Mouse (Mus musculus) thymus, adult 2 months (tissue): ENCODE data around the gene Arhgef1. TPM values are rescaled to one million over a fixed set of nuclear protein-coding genes. Genes with fewer than 3 reads are reported as not detected.

ENCODE experiments used
- DNase-seq: peaks from one replicate; pipeline ENCODE4 v3.0.0; 2021
- H3K27ac ChIP-seq: fragments of 200-500 bp; 2 replicates; pipeline ENCODE4 v1.5.1; 2012; ENCODE audit warnings: low read length, control low read depth; ENCODE audit not compliant: control insufficient read depth, insufficient read depth
- H3K27me3 ChIP-seq: fragments of 200-500 bp; 2 replicates; pipeline ENCODE4 v1.6.1; 2012; ENCODE audit warnings: mild to moderate bottlenecking, low read length, moderate library complexity, mixed read lengths; ENCODE audit not compliant: control insufficient read depth, insufficient read depth
- H3K36me3 ChIP-seq: fragments of 200-500 bp; 2 replicates; pipeline ENCODE4 v1.6.1; 2012; ENCODE audit warnings: mild to moderate bottlenecking, low read length, moderate library complexity; ENCODE audit not compliant: control insufficient read depth, insufficient read depth
- H3K4me1 ChIP-seq: fragments of 200-500 bp; replicated peaks from 2 replicates; pipeline ENCODE4 v1.6.1; 2012; ENCODE audit warnings: low read length; ENCODE audit not compliant: control insufficient read depth, insufficient read depth
- H3K4me3 ChIP-seq: fragments of 200-500 bp; 2 replicates; pipeline ENCODE4 v1.5.1; 2012; ENCODE audit warnings: mild to moderate bottlenecking, low read length, control low read depth, moderate library complexity; ENCODE audit not compliant: control insufficient read depth, insufficient read depth
- CTCF ChIP-seq: fragments of 200-500 bp; IDR thresholded peaks from 2 replicates; pipeline ENCODE4 v1.5.1; 2012; ENCODE audit warnings: mild to moderate bottlenecking, control low read depth, low read length, moderate library complexity, borderline replicate concordance; ENCODE audit not compliant: control insufficient read depth, poor library complexity, insufficient read depth; ENCODE audit errors: extremely low read depth
- POLR2A ChIP-seq: fragments of 200-500 bp; IDR thresholded peaks from 2 replicates; pipeline ENCODE4 v1.6.1; 2012; ENCODE audit warnings: mild to moderate bottlenecking, low read length, control low read depth, moderate library complexity; ENCODE audit not compliant: control insufficient read depth, poor library complexity, insufficient read depth; ENCODE audit errors: extremely low read depth
- WGBS: fragments of 180-500 bp; shearing (Covaris S2); methylation state at CpG from one replicate; pipeline ENCODE4 v1.1.7; 2018; 5-methylcytosine and 5-hydroxymethylcytosine counted together
- polyA plus RNA-seq: library from polyadenylated mRNA; depleted of rRNA; stranded (reverse); fragments of >200 nt; gene quantifications from 2 replicates; pipeline ENCODE4 v1.2.3, GENCODE M21; 2012

Gene Arhgef1
- polyA plus RNA-seq, 1 experiment, result 1,726 TPM

- no peak for TF ChIP-seq CTCF
- no peak for TF ChIP-seq POLR2A
- H3K4me3 ChIP-seq, result no peak within 1 kb of the TSS
- H3K36me3 ChIP-seq, result no peaks in the 10 kb centered on the region
- no peaks in the 10 kb centered on the region for H3K27me3 ChIP-seq
- WGBS, result 77% methylated on average over 12 of the region's 12 CpGs
- peaks cover 9% of the 10 kb centered on the region for H3K4me1 ChIP-seq
- DNase-seq, result no peak
- no peak within 1 kb of the TSS for H3K27ac ChIP-seq
Observed at GRCm38 (mm10) chr7:24897224-24897623, 5.5 kb upstream of the Arhgef1 start, which contains the start of gene Cd79a. Cd79a (plus strand) TSS chr7:24897381.

- Histone ChIP-seq H3K27ac (no peak overlapping the region), H3K4me3 (no peak overlapping the region), H3K27me3 (no peaks in the 10 kb centered on the region), H3K36me3 (no peaks in the 10 kb centered on the region), H3K4me1 (peaks cover 13% of the 10 kb centered on the region)
- TF ChIP-seq POLR2A, result no peak
- no peak for TF ChIP-seq CTCF
- no peak for DNase-seq
- 88% methylated on average over 5 of the region's 5 CpGs for WGBS
Observed at GRCm38 (mm10) chr7:24897959-24898358, 4.8 kb upstream of the Arhgef1 start.

- DNase-seq, result no peak
- no peak for TF ChIP-seq POLR2A
- no peak for TF ChIP-seq CTCF
- H3K4me1 ChIP-seq, result peaks cover 24% of the 10 kb centered on the region
- 75% methylated on average over 6 of the region's 6 CpGs for WGBS
- no peak overlapping the region for H3K4me3 ChIP-seq
- H3K27me3 ChIP-seq, result no peaks in the 10 kb centered on the region
- H3K27ac ChIP-seq, result 0 out of 2 replicates have a peak overlapping the region, but pooled peaks have one; percentile 9
- H3K36me3 ChIP-seq, result no peaks in the 10 kb centered on the region
Observed at GRCm38 (mm10) chr7:24901114-24901513, 1.6 kb upstream of the Arhgef1 start.

GRCm38 (mm10) chr7:24901842-24902241 lies 870 bp upstream of the Arhgef1 start:
- TF ChIP-seq POLR2A, result no peak
- no peak for TF ChIP-seq CTCF
- peak overlapping the region; percentile 90 for H3K27ac ChIP-seq
- DNase-seq, result peak; percentile 33

GRCm38 (mm10) chr7:24902264-24902629 lies 465 bp upstream of the Arhgef1 start:
- no peak for DNase-seq
- no peaks in the 10 kb centered on the region for H3K36me3 ChIP-seq
- TF ChIP-seq POLR2A (no peak), CTCF (no peak)
- H3K27me3 ChIP-seq, result no peaks in the 10 kb centered on the region
- WGBS, result 47% methylated on average over 2 of the region's 2 CpGs
- peak overlapping the region; percentile 91 for H3K4me3 ChIP-seq
- H3K27ac ChIP-seq, result peak overlapping the region; percentile 90
- H3K4me1 ChIP-seq, result peaks cover 29% of the 10 kb centered on the region

More at GRCm38 (mm10) chr7:24901842-24902241, 870 bp upstream of the Arhgef1 start:
- 3% methylated on average over 1 of the region's 1 CpGs for WGBS
- Histone ChIP-seq H3K4me1 (peaks cover 29% of the 10 kb centered on the region), H3K27me3 (no peaks in the 10 kb centered on the region), H3K36me3 (no peaks in the 10 kb centered on the region), H3K4me3 (peak overlapping the region; percentile 91; the same call in 1 of the 2 replicates)

GRCm38 (mm10) chr7:24903444-24903825 lies 723 bp downstream of the Arhgef1 start:
- Histone ChIP-seq H3K36me3 (peaks cover 2% of the 10 kb centered on the region), H3K4me3 (peak overlapping the region; percentile 91), H3K27ac (peak overlapping the region; percentile 81), H3K4me1 (peaks cover 37% of the 10 kb centered on the region), H3K27me3 (no peaks in the 10 kb centered on the region)
- no peak for DNase-seq
- WGBS, result under 1% methylated on average over 10 of the region's 10 CpGs
- TF ChIP-seq CTCF (no peak), POLR2A (no peak)

- DNase-seq, result peak; percentile 97
- H3K4me3 ChIP-seq, result peak overlapping the region; percentile 85
- TF ChIP-seq CTCF, result peak; percentile 57; the same call in 1 of the 2 replicates
- TF ChIP-seq POLR2A, result peak; percentile 52
- peak overlapping the region; percentile 77 for H3K27ac ChIP-seq
- H3K4me1 ChIP-seq, result peaks cover 39% of the 10 kb centered on the region
- no peaks in the 10 kb centered on the region for H3K27me3 ChIP-seq
- H3K36me3 ChIP-seq, result peaks cover 9% of the 10 kb centered on the region
- under 1% methylated on average over 29 of the region's 30 CpGs for WGBS
Observed at GRCm38 (mm10) chr7:24904070-24904483, 1.4 kb downstream of the Arhgef1 start.

- no peaks in the 10 kb centered on the region for H3K27me3 ChIP-seq
- peaks cover 16% of the 10 kb centered on the region for H3K36me3 ChIP-seq
- TF ChIP-seq CTCF, result 0 out of 2 replicates have a peak, but pooled peaks have one; percentile 21
- TF ChIP-seq POLR2A, result no peak
- peak; percentile 59 for DNase-seq
- peaks cover 39% of the 10 kb centered on the region for H3K4me1 ChIP-seq
- peak overlapping the region; percentile 10 for H3K4me3 ChIP-seq
- WGBS, result 17% methylated on average over 3 of the region's 3 CpGs
- peak overlapping the region; percentile 48 for H3K27ac ChIP-seq
Observed at GRCm38 (mm10) chr7:24904936-24905335, 2.2 kb downstream of the Arhgef1 start.
